Mouse (Mus musculus) intestine, embryonic 15.5 days (tissue): ENCODE results near the gene C2cd4d. TPM values are rescaled to one million over a fixed set of nuclear protein-coding genes. Genes with fewer than 3 reads are reported as not detected.

Source experiments
- ATAC-seq: fragments of 200-750 bp; cut with Nextera tagmentation; 2 replicates; pipeline ENCODE4 v1.8.0; 2017; ENCODE audit warnings: moderate TSS enrichment, moderate library complexity
- H3K27ac ChIP-seq: fragments of 300-500 bp; sonication (generic); 2 replicates; pipeline ENCODE4 v1.5.1; 2015; ENCODE audit warnings: mild to moderate bottlenecking, inconsistent platforms
- H3K27me3 ChIP-seq: fragments of 300-500 bp; sonication (generic); replicated peaks from 2 replicates; pipeline ENCODE4 v1.6.1; 2015; ENCODE audit warnings: inconsistent platforms
- H3K36me3 ChIP-seq: fragments of 300-500 bp; sonication (generic); 2 replicates; pipeline ENCODE4 v1.6.1; 2015; ENCODE audit warnings: inconsistent platforms
- H3K4me1 ChIP-seq: fragments of 300-500 bp; sonication (generic); replicated peaks from 2 replicates; pipeline ENCODE4 v1.6.1; 2015; ENCODE audit warnings: inconsistent platforms
- H3K4me2 ChIP-seq: fragments of 300-500 bp; sonication (generic); replicated peaks from 2 replicates; pipeline ENCODE4 v1.6.1; 2015; ENCODE audit warnings: mild to moderate bottlenecking, inconsistent platforms
- H3K4me3 ChIP-seq: fragments of 300-500 bp; sonication (generic); replicated peaks from 2 replicates; pipeline ENCODE4 v1.5.1; 2015; ENCODE audit warnings: inconsistent platforms
- H3K9ac ChIP-seq: fragments of 300-500 bp; sonication (generic); 2 replicates; pipeline ENCODE4 v1.6.1; 2015; ENCODE audit warnings: inconsistent platforms
- H3K9me3 ChIP-seq: fragments of 300-500 bp; sonication (generic); 2 replicates; pipeline ENCODE4 v1.6.1; 2016; ENCODE audit warnings: inconsistent platforms
- WGBS: fragments of 180-500 bp; shearing (Covaris S2); methylation state at CpG from one replicate; pipeline ENCODE4 v1.1.7; 2015; 5-methylcytosine and 5-hydroxymethylcytosine counted together
- polyA plus RNA-seq: library from polyadenylated mRNA; unstranded; fragments of >200 nt; fragmentation: Nextera tagmentation; extraction: Ambion mirVana; gene quantifications from 2 replicates; pipeline ENCODE4 v1.2.1, GENCODE M21; 2015

The C2cd4d gene
- 0.59 and 0.81 TPM in 2 replicates for polyA plus RNA-seq

DNA sequence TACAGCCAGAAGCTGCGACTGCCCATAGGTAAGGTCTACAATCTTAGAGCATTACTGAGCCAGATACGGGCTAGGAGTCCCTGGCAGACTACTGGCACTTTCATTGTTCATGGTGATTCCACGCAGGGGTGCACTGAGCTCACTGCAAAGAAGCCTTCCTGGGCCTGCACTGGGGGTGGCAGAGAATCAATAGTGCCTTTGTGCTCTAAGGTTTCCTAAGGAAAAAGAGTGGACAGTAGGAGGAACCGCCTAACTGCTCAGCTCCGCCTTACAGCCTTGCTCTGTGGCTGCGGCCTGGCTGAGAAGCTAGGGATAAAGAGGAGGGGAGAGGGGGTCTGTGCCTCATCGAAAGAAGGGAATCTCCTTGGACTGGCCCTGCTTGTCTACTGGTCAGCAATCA, at the start of gene C2cd4d:
Gene C2cd4d (plus strand): TSS at position 301 of the 400 bp plus-strand sequence.
- H3K4me2 ChIP-seq, result peak within 1 kb of the TSS; percentile 96
- WGBS, result 56% methylated on average over 7 of the region's 7 CpGs
- peaks cover 4% of the 10 kb centered on the region; the same call in 1 of the 2 replicates for H3K27me3 ChIP-seq
- H3K4me3 ChIP-seq, result peak within 1 kb of the TSS; percentile 59
- no peak for ATAC-seq
- 0 out of 2 replicates have a peak, but pooled peaks cover 4% of the 10 kb centered on the region for H3K4me1 ChIP-seq
- H3K9me3 ChIP-seq, result no peaks in the 10 kb centered on the region
- 0 out of 2 replicates have a peak within 1 kb of the TSS, but pooled peaks have one; percentile 9 for H3K27ac ChIP-seq
- H3K36me3 ChIP-seq, result no peaks in the 10 kb centered on the region
- H3K9ac ChIP-seq, result peak within 1 kb of the TSS; percentile 73

DNA sequence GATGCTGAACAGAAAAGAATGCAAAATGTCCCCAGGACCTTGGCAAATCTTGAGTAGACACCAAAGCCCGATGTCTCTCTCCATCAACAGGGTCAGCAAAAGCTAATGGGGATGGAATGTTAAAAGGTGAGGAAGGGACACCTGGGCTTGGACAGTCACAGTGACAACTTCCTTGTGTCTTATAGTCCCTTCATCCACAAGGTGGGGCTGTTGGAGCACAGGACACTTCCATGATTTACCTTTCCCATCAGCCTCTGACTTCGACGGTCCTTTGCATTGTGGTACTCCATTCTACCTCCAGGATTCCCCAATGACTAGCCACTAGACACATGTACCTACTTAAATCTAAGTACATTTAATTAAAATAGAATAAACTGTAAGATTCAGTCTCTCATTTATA, 33.6 kb upstream of the C2cd4d start:
- Histone ChIP-seq H3K4me2 (no peak overlapping the region), H3K9me3 (no peaks in the 10 kb centered on the region), H3K4me1 (no peaks in the 10 kb centered on the region), H3K27me3 (no peaks in the 10 kb centered on the region), H3K36me3 (no peaks in the 10 kb centered on the region), H3K27ac (no peak overlapping the region), H3K4me3 (no peak overlapping the region), H3K9ac (no peak overlapping the region)
- ATAC-seq, result no peak
- WGBS, result 60% methylated on average over 3 of the region's 3 CpGs

DNA sequence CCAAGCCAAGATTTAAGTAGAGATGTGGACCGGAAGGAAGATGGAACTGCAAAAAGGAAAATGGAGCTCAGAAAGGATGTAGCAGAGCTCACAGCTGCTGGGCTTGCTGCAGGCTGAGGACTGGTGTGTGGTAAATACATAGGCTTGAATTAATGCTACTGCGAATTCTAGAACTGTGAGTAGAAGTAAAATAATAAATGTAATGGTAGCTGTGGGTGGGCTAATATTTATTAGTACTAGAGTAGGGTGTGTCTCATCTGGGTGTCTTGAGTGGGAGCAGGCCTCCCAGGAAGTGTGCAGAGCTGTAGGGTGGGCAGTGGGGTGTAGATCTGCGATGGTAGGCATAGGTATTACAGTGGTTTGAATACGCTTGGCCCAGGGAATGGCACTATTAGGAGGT, 27.8 kb upstream of the C2cd4d start:
- no peak overlapping the region for H3K4me2 ChIP-seq
- WGBS, result 90% methylated on average over 4 of the region's 4 CpGs
- no peak overlapping the region for H3K9ac ChIP-seq
- no peak for ATAC-seq
- H3K27me3 ChIP-seq, result no peaks in the 10 kb centered on the region
- no peaks in the 10 kb centered on the region for H3K36me3 ChIP-seq
- H3K27ac ChIP-seq, result no peak overlapping the region
- no peak overlapping the region for H3K4me3 ChIP-seq
- no peaks in the 10 kb centered on the region for H3K9me3 ChIP-seq
- H3K4me1 ChIP-seq, result no peaks in the 10 kb centered on the region

DNA sequence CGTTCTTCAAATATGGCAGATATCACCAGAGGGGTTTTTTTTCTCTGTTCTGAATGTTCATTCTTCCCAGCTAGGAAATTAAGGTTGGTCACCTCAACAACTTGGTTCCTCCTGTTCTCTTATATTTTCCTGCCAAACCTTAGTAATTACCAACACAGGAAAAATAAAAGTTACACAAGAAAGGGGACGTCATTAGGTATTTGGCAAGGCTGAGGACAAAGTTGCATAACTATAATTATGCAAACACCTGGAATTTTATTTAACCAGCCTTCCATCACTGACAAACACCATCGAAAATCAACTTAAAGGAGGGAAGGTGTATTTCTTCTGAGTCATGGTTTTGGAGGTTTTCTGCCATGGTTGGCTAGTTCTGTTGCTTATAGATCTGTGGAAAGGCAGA, 23.7 kb upstream of the C2cd4d start:
- H3K4me1 ChIP-seq, result no peaks in the 10 kb centered on the region
- no peaks in the 10 kb centered on the region for H3K9me3 ChIP-seq
- no peaks in the 10 kb centered on the region for H3K36me3 ChIP-seq
- H3K27ac ChIP-seq, result no peak overlapping the region
- no peak overlapping the region for H3K4me2 ChIP-seq
- H3K4me3 ChIP-seq, result no peak overlapping the region
- no peak for ATAC-seq
- no peaks in the 10 kb centered on the region; the same call in 1 of the 2 replicates for H3K27me3 ChIP-seq
- 88% methylated on average over 3 of the region's 3 CpGs for WGBS
- no peak overlapping the region for H3K9ac ChIP-seq

GRCm38 (mm10) chr3:94341959-94342422, 20.2 kb upstream of the C2cd4d start, which contains the start of gene Them5:
Gene Them5 (plus strand): TSS chr3:94342099.
- Histone ChIP-seq H3K4me2 (no peak within 1 kb of the TSS), H3K4me3 (no peak within 1 kb of the TSS), H3K4me1 (no peaks in the 10 kb centered on the region), H3K27me3 (no peaks in the 10 kb centered on the region; the same call in 1 of the 2 replicates), H3K36me3 (no peaks in the 10 kb centered on the region), H3K27ac (no peak within 1 kb of the TSS), H3K9ac (no peak within 1 kb of the TSS), H3K9me3 (no peaks in the 10 kb centered on the region)
- ATAC-seq, result no peak
- WGBS, result 42% methylated on average over 3 of the region's 3 CpGs

DNA sequence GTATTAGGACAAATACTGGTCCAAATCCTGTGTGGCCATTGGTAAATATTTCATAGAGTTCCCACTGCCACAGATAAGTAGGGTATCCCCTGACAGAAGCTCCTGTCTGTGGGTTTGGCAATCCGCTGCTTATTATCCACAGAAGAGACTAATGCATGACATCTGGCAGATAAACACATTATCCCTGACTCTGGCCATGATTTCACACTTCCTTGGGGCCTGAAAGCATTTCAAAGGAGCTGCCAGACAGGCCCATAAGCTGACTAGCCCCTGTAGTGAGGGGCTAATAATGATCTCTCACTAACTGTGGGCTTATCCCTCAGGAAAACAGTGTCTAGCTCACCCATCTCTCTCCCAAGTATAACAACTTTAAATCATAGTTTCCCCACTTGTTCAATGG, 19.7 kb upstream of the C2cd4d start:
- Histone ChIP-seq H3K4me2 (no peak overlapping the region), H3K27ac (no peak overlapping the region), H3K27me3 (no peaks in the 10 kb centered on the region; the same call in 1 of the 2 replicates), H3K9ac (no peak overlapping the region), H3K4me1 (no peaks in the 10 kb centered on the region), H3K36me3 (no peaks in the 10 kb centered on the region), H3K4me3 (no peak overlapping the region), H3K9me3 (no peaks in the 10 kb centered on the region)
- WGBS, result 52% methylated on average over 1 of the region's 1 CpGs
- no peak for ATAC-seq

DNA sequence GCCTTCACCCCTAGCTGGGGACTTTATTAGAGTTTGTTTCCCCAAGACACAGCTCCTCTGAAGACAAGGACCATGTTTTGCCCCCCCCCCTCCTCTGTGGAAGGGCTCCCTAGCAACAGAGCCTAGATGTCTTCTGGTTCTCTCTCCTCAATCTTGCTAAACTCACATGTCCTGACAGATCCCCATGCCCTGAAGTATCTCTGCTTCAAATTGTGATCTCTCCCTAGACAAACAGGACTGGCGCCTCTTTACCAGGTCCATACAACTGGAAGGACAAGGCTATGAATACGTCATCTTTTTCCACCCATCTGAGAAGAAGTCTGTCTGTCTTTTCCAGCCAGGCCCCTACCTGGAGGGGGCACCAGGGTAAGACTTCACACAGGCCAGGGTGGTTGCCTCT, 18.1 kb upstream of the C2cd4d start:
- Histone ChIP-seq H3K9me3 (no peaks in the 10 kb centered on the region), H3K27ac (no peak overlapping the region), H3K27me3 (no peaks in the 10 kb centered on the region; the same call in 1 of the 2 replicates), H3K4me3 (no peak overlapping the region), H3K4me1 (no peaks in the 10 kb centered on the region), H3K36me3 (no peaks in the 10 kb centered on the region), H3K4me2 (no peak overlapping the region), H3K9ac (no peak overlapping the region)
- no peak for ATAC-seq
- 90% methylated on average over 2 of the region's 2 CpGs for WGBS

- no peaks in the 10 kb centered on the region; the same call in 1 of the 2 replicates for H3K27me3 ChIP-seq
- no peak overlapping the region for H3K9ac ChIP-seq
- no peak overlapping the region for H3K4me3 ChIP-seq
- H3K4me1 ChIP-seq, result no peaks in the 10 kb centered on the region
- WGBS, result 58% methylated on average over 3 of the region's 3 CpGs
- H3K4me2 ChIP-seq, result no peak overlapping the region
- no peaks in the 10 kb centered on the region for H3K9me3 ChIP-seq
- no peak for ATAC-seq
- H3K27ac ChIP-seq, result no peak overlapping the region
- H3K36me3 ChIP-seq, result no peaks in the 10 kb centered on the region
These were observed 17.3 kb upstream of the C2cd4d start for GRCm38 (mm10) chr3:94344897-94345296.

DNA sequence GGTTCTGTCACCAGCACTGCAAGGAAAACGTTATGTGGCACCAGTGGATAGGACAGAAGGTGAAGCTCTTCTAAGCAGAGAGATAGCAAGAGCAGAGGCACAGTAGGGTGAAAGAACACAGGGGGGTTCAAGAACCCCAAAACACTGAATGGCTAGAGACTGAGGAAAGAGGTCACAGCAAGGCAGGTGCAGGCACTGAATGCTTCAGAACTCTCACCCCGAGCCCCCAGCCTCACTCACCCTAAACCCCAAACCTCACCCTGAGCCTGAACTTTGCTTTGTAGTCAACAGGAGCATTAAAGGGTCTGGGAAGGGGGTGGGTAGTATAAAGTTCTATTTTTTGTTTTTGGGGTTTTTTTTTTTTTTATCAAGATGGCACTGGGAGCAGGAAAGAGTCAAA, 14.1 kb upstream of the C2cd4d start:
- Histone ChIP-seq H3K36me3 (no peaks in the 10 kb centered on the region), H3K4me2 (no peak overlapping the region), H3K4me3 (no peak overlapping the region), H3K9ac (no peak overlapping the region), H3K27me3 (no peaks in the 10 kb centered on the region), H3K4me1 (no peaks in the 10 kb centered on the region), H3K27ac (no peak overlapping the region), H3K9me3 (no peaks in the 10 kb centered on the region)
- ATAC-seq, result no peak
- WGBS, result 82% methylated on average over 2 of the region's 2 CpGs

GRCm38 (mm10) chr3:94360812-94361211, 1.4 kb upstream of the C2cd4d start:
- H3K4me3 ChIP-seq, result no peak overlapping the region
- ATAC-seq, result no peak
- H3K27me3 ChIP-seq, result peaks cover 4% of the 10 kb centered on the region; the same call in 1 of the 2 replicates
- no peaks in the 10 kb centered on the region for H3K36me3 ChIP-seq
- H3K9me3 ChIP-seq, result no peaks in the 10 kb centered on the region
- 0% methylated on average over 1 of the region's 1 CpGs for WGBS
- H3K4me2 ChIP-seq, result no peak overlapping the region
- H3K27ac ChIP-seq, result no peak overlapping the region
- 0 out of 2 replicates have a peak, but pooled peaks cover 4% of the 10 kb centered on the region for H3K4me1 ChIP-seq
- no peak overlapping the region for H3K9ac ChIP-seq

DNA sequence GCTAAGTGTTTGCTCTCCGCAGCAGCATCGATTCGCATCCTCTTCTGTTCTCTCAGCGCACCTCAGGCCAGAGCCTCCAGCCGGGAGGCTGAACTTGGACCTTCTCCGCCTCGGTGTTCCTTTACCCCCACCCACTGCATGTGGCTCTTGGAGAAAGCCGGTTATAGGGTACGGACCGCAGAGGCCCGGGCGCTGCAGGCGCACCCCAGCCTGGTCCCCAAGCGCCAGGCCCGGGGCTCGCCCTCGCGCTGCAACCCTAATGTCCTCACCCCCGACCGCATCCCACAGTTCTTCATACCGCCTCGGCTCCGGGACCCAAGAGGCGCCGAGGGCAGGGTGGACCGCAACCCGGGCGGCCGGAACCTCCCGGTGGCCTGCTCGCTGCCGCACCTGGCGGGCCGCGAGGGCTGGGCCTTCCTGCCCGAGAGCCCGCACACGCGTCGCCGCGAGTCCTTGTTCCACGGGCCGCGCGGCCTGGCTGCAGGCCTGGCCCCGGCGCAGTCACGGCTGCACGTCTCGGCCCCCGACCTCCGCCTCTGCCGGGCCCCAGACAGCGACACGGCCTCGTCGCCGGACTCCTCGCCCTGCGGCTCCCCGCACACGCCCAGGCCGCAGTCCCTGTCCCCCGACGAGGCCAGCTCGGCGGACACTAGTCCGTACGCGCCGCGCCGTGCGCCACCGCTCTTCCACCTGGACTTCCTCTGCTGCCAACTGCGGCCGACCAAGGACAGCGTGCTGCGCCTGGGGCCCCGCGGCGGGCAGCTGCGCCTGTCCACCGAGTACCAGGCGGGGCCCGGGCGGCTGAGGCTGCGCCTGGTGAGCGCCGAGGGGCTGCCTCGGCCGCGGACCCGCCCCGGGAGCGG, 1.3 kb downstream of the C2cd4d start:
- Histone ChIP-seq H3K27me3 (peaks cover 4% of the 10 kb centered on the region; the same call in 1 of the 2 replicates), H3K36me3 (no peaks in the 10 kb centered on the region), H3K4me2 (peak overlapping the region; percentile 96), H3K27ac (0 out of 2 replicates have a peak overlapping the region, but pooled peaks have one; percentile 2), H3K9me3 (no peaks in the 10 kb centered on the region), H3K9ac (peak overlapping the region; percentile 73), H3K4me1 (0 out of 2 replicates have a peak, but pooled peaks cover 7% of the 10 kb centered on the region), H3K4me3 (peak overlapping the region; percentile 59)
- 8% methylated on average over 64 of the region's 97 CpGs for WGBS
- peak; percentile 66 for ATAC-seq

- peak overlapping the region; percentile 73 for H3K9ac ChIP-seq
- H3K27ac ChIP-seq, result 0 out of 2 replicates have a peak overlapping the region, but pooled peaks have one; percentile 2
- ATAC-seq, result peak; percentile 3; the same call in 1 of the 2 replicates
- WGBS, result 6% methylated on average over 23 of the region's 23 CpGs
- H3K36me3 ChIP-seq, result no peaks in the 10 kb centered on the region
- H3K4me3 ChIP-seq, result peak overlapping the region; percentile 59
- H3K4me2 ChIP-seq, result peak overlapping the region; percentile 96
- 0 out of 2 replicates have a peak, but pooled peaks cover 7% of the 10 kb centered on the region for H3K4me1 ChIP-seq
- no peaks in the 10 kb centered on the region for H3K9me3 ChIP-seq
- peaks cover 4% of the 10 kb centered on the region; the same call in 1 of the 2 replicates for H3K27me3 ChIP-seq
These were observed 1.9 kb downstream of the C2cd4d start for GRCm38 (mm10) chr3:94364154-94364526.
